Comparison of ENCODE assay signal across 11 mouse cellular contexts in the genomic region with DNA sequence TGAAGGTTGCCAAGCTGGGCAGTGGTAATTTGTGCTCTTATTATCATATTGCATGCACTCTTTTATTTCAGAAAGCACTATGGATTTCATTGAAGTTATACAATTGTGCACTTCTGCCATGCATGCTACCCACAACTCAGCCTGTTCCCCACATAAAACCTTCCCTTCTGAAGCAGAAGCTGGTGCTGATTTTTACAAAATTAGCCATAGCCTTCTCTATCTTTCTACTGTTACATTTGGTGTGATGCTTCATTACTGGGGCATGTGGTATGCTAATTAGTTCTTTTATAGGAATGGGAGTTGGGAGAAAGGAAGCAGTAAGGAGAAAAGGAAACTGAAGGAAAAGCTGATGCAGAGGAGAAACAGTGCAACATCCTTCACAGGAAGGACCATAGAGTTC.
"Had no signal": no experiment of that assay in that cellular context is flagged by ENCODE, and none has a peak within 500 bp of the region (broad histone marks: within the 10 kb centered on the region; RNA-seq: fewer than 3 reads in every experiment).

No protein-coding gene starts in this region.

- H3K27ac ChIP-seq: limb, embryonic 10.5 days; liver, embryonic 15.5 days; neural tube, embryonic 12.5 days; stomach, postnatal 0 days had no signal

- H3K4me3 ChIP-seq: limb, embryonic 10.5 days; liver, embryonic 15.5 days; neural tube, embryonic 12.5 days had no signal

- DNase-seq: kidney, adult 8-10 months; kidney, postnatal 25 days; lung, adult 2 months; lung, postnatal 36 days; midbrain, embryonic 14.5 days; thymus, adult 18-20 months; thymus, postnatal 14 days had no signal
